ENCODE assay signal across 11 mouse cellular contexts in the genomic region with DNA sequence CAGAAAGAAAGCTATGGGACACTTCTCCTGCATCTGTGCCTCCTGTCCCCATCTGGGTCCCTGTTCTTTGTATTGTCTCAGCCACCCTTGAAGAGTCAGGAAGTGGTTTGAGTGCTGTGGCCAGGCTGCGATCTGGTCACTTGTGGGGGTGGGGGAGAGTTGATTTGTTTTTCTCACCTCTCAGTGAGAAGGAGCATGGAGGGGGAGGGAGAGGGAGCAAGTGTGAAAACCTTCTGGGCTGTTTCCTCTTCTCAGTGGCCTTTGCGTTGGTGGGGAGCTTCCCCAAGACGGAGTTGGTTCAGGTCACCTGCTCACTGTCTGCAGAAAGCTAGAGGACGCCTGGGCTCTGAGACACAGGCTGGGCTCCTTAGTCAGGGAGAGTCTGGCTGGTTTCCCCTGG.
DNase-seq lines count a peak whose midpoint lies in the region; ATAC-seq and TF ChIP-seq lines count a peak whose summit lies in the region.
"Had no signal": no experiment of that assay in that cellular context is flagged by ENCODE, and none has a peak within 500 bp of the region (broad histone marks: within the 10 kb centered on the region; RNA-seq: fewer than 3 reads in every experiment).

No protein-coding gene starts in this region.

- no peak for TF ChIP-seq POLR2A in thymus, adult 2 months (IDR thresholded peaks at IDR 0.05; ENCODE audit: control insufficient read depth, extremely low read depth, insufficient read depth, low read length, poor library complexity)

- no peaks in the 10 kb centered on the region for H3K36me3 ChIP-seq in thymus, adult 2 months (ENCODE audit: control insufficient read depth, insufficient read depth, low read length)

- no peak for TF ChIP-seq CTCF in thymus, adult 2 months (IDR thresholded peaks at IDR 0.05; ENCODE audit: borderline replicate concordance, control insufficient read depth, extremely low read depth, insufficient read depth, low read length, poor library complexity)

- 29% methylated on average over 4 of the region's 4 CpGs for WGBS in thymus, adult 2 months

- DNase-seq in heart, adult 11 months, result peak; percentile 96
- DNase-seq in heart, adult 9 months (ENCODE audit: low spot score in 2 of 2), result no peak
- peak; percentile 32 for DNase-seq in thymus, adult 2 months
- DNase-seq in thymus, postnatal 10 days (ENCODE audit: low spot score in 2 of 2), result no peak
- DNase-seq in thymus, postnatal 4 days, result peak; percentile 35
- no peak for DNase-seq in retina, postnatal 1 day
- DNase-seq in adrenal gland, adult 8-10 months, result no peak
- DNase-seq: adrenal gland, postnatal 25 days; gastrocnemius, postnatal 10 days had no signal

- peak; percentile 72 for ATAC-seq in monocyte, adult 5-6 weeks (replicated peaks; ENCODE audit: insufficient number of reproducible peaks, low FRiP score, low TSS enrichment, poor library complexity, severe bottlenecking)

- no peak overlapping the region for H3K4me3 ChIP-seq in thymus, adult 2 months (ENCODE audit: control insufficient read depth, insufficient read depth, low read length)
- H3K4me3 ChIP-seq: myocyte had no signal

- peaks cover 43% of the 10 kb centered on the region for H3K4me1 ChIP-seq in thymus, adult 2 months (replicated peaks; ENCODE audit: control insufficient read depth, insufficient read depth, low read length)

- peak overlapping the region; percentile 34; the same call in 1 of the 2 replicates for H3K27ac ChIP-seq in thymus, adult 2 months (ENCODE audit: control insufficient read depth, insufficient read depth, low read length)

- no peaks in the 10 kb centered on the region for H3K27me3 ChIP-seq in thymus, adult 2 months (ENCODE audit: control insufficient read depth, insufficient read depth, low read length)

Comparison
In these comparisons a context has a peak if more than half of its experiments do, and no peak if none do; other contexts are left out.
1. DNase-seq: peak in heart, adult 11 months (single experiment), thymus, adult 2 months (single experiment) and thymus, postnatal 4 days (single experiment); none in heart, adult 9 months (0 of 2), thymus, postnatal 10 days (0 of 2), retina, postnatal 1 day (single experiment) and adrenal gland, adult 8-10 months (single experiment).